In the genomic region with DNA sequence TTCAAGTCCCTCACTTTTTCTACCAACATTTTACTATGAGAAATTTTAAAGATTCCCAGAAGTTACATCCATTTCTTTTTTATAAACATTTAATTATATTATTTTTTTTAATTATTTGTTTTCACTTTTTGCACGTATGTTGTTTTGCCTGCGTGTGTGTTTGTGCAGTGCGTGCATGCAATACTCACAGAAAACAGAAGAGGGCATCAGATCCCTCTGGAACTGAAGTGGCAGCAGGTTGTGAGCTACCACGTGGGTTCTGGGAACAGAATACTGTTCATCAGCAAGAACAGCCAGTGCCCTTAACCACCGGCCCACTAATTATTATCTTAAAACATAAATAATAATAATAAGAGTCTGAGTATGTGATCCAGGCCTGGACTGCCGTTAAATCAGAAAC, we compare ENCODE assay signal across 24 mouse cellular contexts. TPM values are rescaled to one million over a fixed set of nuclear protein-coding genes. Genes with fewer than 3 reads are reported as not detected.
A peak's percentile ranks its signal among the peaks of the same experiment; 100 is the strongest.
DNase-seq lines count a peak whose midpoint lies in the region; ATAC-seq and TF ChIP-seq lines count a peak whose summit lies in the region.
"Had no signal": no experiment of that assay in that cellular context is flagged by ENCODE, and none has a peak within 500 bp of the region (broad histone marks: within the 10 kb centered on the region; RNA-seq: fewer than 3 reads in every experiment).

No protein-coding gene starts in this region.

- H3K9me3 ChIP-seq in kidney, postnatal 0 days (replicated peaks; ENCODE audit: low read length): no peaks in the 10 kb centered on the region
- peaks cover 3% of the 10 kb centered on the region for H3K9me3 ChIP-seq in CH12.LX (replicated peaks; ENCODE audit: low read length)
- H3K9me3 ChIP-seq: forebrain, embryonic 10.5 days; kidney, embryonic 15.5 days; limb, embryonic 15.5 days; midbrain, embryonic 15.5 days; neural tube, embryonic 15.5 days had no signal

- CTCF ChIA-PET in Patski (lab: Charles Lee): no interaction called here

- TF ChIP-seq CTCF in kidney, postnatal 0 days (IDR thresholded peaks at IDR 0.05; ENCODE audit: low read depth): peak; percentile 8; the same call in 1 of the 2 replicates
- peak in 1 of 2 experiments; percentile 41; a peak in 2 of 4 replicates for TF ChIP-seq CTCF in CH12.LX (conservative IDR thresholded peaks at IDR 0.05 in 1 of 2, IDR thresholded peaks at IDR 0.05 in 1 of 2; ENCODE audit: low read depth in 2 of 2, low read length in 2 of 2)
- TF ChIP-seq CTCF in Patski (IDR thresholded peaks at IDR 0.05): peak; percentile 48

- POLR2A ChIA-PET in Patski (lab: Charles Lee): interaction anchor here (0.6 to 1.3 kb wide), 2 partner anchors 13 to 99 kb away, joined by 3 to 6 read pairs; no protein-coding TSS in a partner anchor

- no peak for DNase-seq in kidney, postnatal 0 days (ENCODE audit: low spot score)
- DNase-seq in kidney, adult 11 months: no peak
- DNase-seq in 416B (ENCODE audit: low read depth) (peak; percentile 7), CH12.LX (ENCODE audit: extremely low read depth) (no peak), Patski (ENCODE audit: low read depth, low spot score) (no peak)
- DNase-seq in cerebellum, postnatal 4 days (ENCODE audit: low spot score in 2 of 2): no peak
- no peak for DNase-seq in right cerebral cortex, postnatal 14 days
- no peak for DNase-seq in gastrocnemius, postnatal 36 days
- DNase-seq: adrenal gland, postnatal 14 days; cerebellum, adult 11-12 months; cerebellum, postnatal 25 days; gastrocnemius, postnatal 10 days; layer of hippocampus, postnatal 36 days; lung, postnatal 14 days; thymus, postnatal 14 days had no signal

- H3K9ac ChIP-seq in kidney, postnatal 0 days (ENCODE audit: low read depth, low read length): no peak overlapping the region
- no peak overlapping the region for H3K9ac ChIP-seq in CH12.LX (ENCODE audit: insufficient read depth, low read depth)
- H3K9ac ChIP-seq: kidney, embryonic 15.5 days; limb, embryonic 15.5 days; midbrain, embryonic 15.5 days; neural tube, embryonic 15.5 days had no signal

- TF ChIP-seq POLR2A in CH12.LX (IDR thresholded peaks at IDR 0.05; ENCODE audit: low read depth, low read length): no peak

- 90% methylated on average over 6 of the region's 6 CpGs for WGBS in kidney, postnatal 0 days

- no peak for TF ChIP-seq EP300 in CH12.LX (IDR thresholded peaks at IDR 0.05; ENCODE audit: low read length)

- H3K27ac ChIP-seq in kidney, postnatal 0 days: no peak overlapping the region
- H3K27ac ChIP-seq in CH12.LX (ENCODE audit: insufficient read depth, low read depth): no peak overlapping the region
- H3K27ac ChIP-seq: forebrain, embryonic 10.5 days; kidney, embryonic 15.5 days; limb, embryonic 15.5 days; midbrain, embryonic 15.5 days; neural tube, embryonic 15.5 days had no signal

- dilution Hi-C loops in CH12.LX (cut with MboI; ENCODE audit: extremely low pct_ligation_motif_present, extremely low pct_unique_long_range_greater_than_20kb, low sequenced_read_pairs): no loop called here

- no peaks in the 10 kb centered on the region for H3K36me3 ChIP-seq in kidney, postnatal 0 days (ENCODE audit: insufficient read depth, low read length)
- H3K36me3 ChIP-seq in CH12.LX (replicated peaks in 1 of 2; ENCODE audit: control insufficient read depth in 1 of 2, insufficient read depth in 1 of 2, low read length in 1 of 2): no peaks in the 10 kb centered on the region
- H3K36me3 ChIP-seq: forebrain, embryonic 10.5 days; kidney, embryonic 15.5 days; limb, embryonic 15.5 days; midbrain, embryonic 15.5 days; neural tube, embryonic 15.5 days had no signal

- H3K4me3 ChIP-seq in kidney, postnatal 0 days (replicated peaks; ENCODE audit: low read depth, low read length): no peak overlapping the region
- no peak overlapping the region for H3K4me3 ChIP-seq in CH12.LX (replicated peaks in 1 of 3; ENCODE audit: low read depth in 2 of 3, low read length in 2 of 3, poor library complexity in 1 of 3)
- H3K4me3 ChIP-seq: forebrain, embryonic 10.5 days; kidney, embryonic 15.5 days; limb, embryonic 15.5 days; megakaryocyte, embryonic 14.5 days; midbrain, embryonic 15.5 days; neural tube, embryonic 15.5 days had no signal

- H3K4me2 ChIP-seq in kidney, postnatal 0 days (ENCODE audit: low read length): no peak overlapping the region
- no peak overlapping the region for H3K4me2 ChIP-seq in CH12.LX (ENCODE audit: insufficient read depth, low read depth, poor library complexity, severe bottlenecking)
- H3K4me2 ChIP-seq: kidney, embryonic 15.5 days; limb, embryonic 15.5 days; midbrain, embryonic 15.5 days; neural tube, embryonic 15.5 days had no signal

- no peak for ATAC-seq in kidney, postnatal 0 days (replicated peaks; ENCODE audit: low FRiP score, low read depth)
- ATAC-seq in Patski: no peak
- ATAC-seq: midbrain, embryonic 15.5 days had no signal

- no peaks in the 10 kb centered on the region for H3K27me3 ChIP-seq in kidney, postnatal 0 days (ENCODE audit: insufficient read depth, low read length)
- H3K27me3 ChIP-seq in CH12.LX (replicated peaks) (no peaks in the 10 kb centered on the region), Patski (no peaks in the 10 kb centered on the region)
- H3K27me3 ChIP-seq: midbrain, embryonic 15.5 days; neural tube, embryonic 15.5 days had no signal

- TF ChIP-seq RAD21 in CH12.LX (IDR thresholded peaks at IDR 0.05; ENCODE audit: low read depth, low read length): peak; percentile 30

- 0 out of 2 replicates have a peak, but pooled peaks cover 5% of the 10 kb centered on the region for H3K4me1 ChIP-seq in kidney, postnatal 0 days (replicated peaks; ENCODE audit: insufficient read depth, low read length)
- peaks cover 0 to 9% of the 10 kb centered on the region in 2 experiments; a peak in 2 of 4 replicates for H3K4me1 ChIP-seq in CH12.LX (ENCODE audit: control insufficient read depth in 1 of 2, insufficient read depth in 2 of 2)

- intact Hi-C loops in gastrocnemius, postnatal 36 days (cut with DNase I): no loop called here

- in situ Hi-C loops in CH12.LX (cut with MboI; ENCODE audit: low pct_ligation_motif_present, low pct_unique_long_range_greater_than_20kb, low sequenced_read_pairs) (no loop called here), Patski (cut with MboI; ENCODE audit: low pct_unique_long_range_greater_than_20kb) (no loop called here)

- no peaks in the 10 kb centered on the region for H3K79me2 ChIP-seq in CH12.LX (replicated peaks; ENCODE audit: control insufficient read depth, extremely low read depth, insufficient read depth, poor library complexity, severe bottlenecking)

TF ChIP-seq in CH12.LX, 34 proteins besides CTCF, POLR2A, EP300 and RAD21:
- TF ChIP-seq CHD1 (IDR thresholded peaks at IDR 0.05; ENCODE audit: low read depth, low read length): no peak
- TF ChIP-seq RCOR1 (conservative IDR thresholded peaks at IDR 0.05; ENCODE audit: low read depth, low read length): no peak
- TF ChIP-seq BHLHE40 (IDR thresholded peaks at IDR 0.05; ENCODE audit: low read depth, low read length): no peak
- TF ChIP-seq ELF1 (IDR thresholded peaks at IDR 0.05; ENCODE audit: low read depth, low read length): no peak
- no peak for TF ChIP-seq ZMIZ1 (IDR thresholded peaks at IDR 0.05; ENCODE audit: low read depth, low read length)
- TF ChIP-seq SIN3A (IDR thresholded peaks at IDR 0.05; ENCODE audit: low read length): no peak
- no peak for TF ChIP-seq USF2 (conservative IDR thresholded peaks at IDR 0.05; ENCODE audit: low read depth, low read length)
- TF ChIP-seq TBP (conservative IDR thresholded peaks at IDR 0.05; ENCODE audit: low read depth, low read length): no peak
- no peak for TF ChIP-seq ZKSCAN1 (IDR thresholded peaks at IDR 0.05; ENCODE audit: borderline replicate concordance, low read depth, low read length)
- TF ChIP-seq ZC3H11A (IDR thresholded peaks at IDR 0.05; ENCODE audit: low read depth, low read length): no peak
- TF ChIP-seq SMC3 (IDR thresholded peaks at IDR 0.05; ENCODE audit: low read depth, low read length): no peak
- no peak for TF ChIP-seq UBTF (IDR thresholded peaks at IDR 0.05; ENCODE audit: low read depth, low read length)
- TF ChIP-seq HCFC1 (IDR thresholded peaks at IDR 0.05; ENCODE audit: low read depth, low read length): no peak
- TF ChIP-seq ZNF384 (IDR thresholded peaks at IDR 0.05; ENCODE audit: low read depth, low read length): no peak
TF ChIP-seq in CH12.LX: peak in this region for 0.

RNA-seq across cellular contexts. Expression of gene Gpr156, which starts 2.7 kb away (rescaled TPM):
- 0.55 and 0.59 TPM in 2 replicates for polyA plus RNA-seq in kidney, postnatal 0 days (2015; fragmentation: Nextera tagmentation; extraction: Ambion mirVana)
- 0.04 and 0.08 TPM in 2 replicates for total RNA-seq in CH12.LX (2012; rRNA removed)
- total RNA-seq in CH12.LX (2014; rRNA removed): 0.11 TPM in 1 of 2 replicates, not detected in the other
- 0.05 and 0.09 TPM in 2 replicates for polyA plus RNA-seq in CH12.LX (2012; ENCODE audit: insufficient read length, low read depth)
- 0.04 TPM for polyA plus RNA-seq in Patski (2021)
- under 1 TPM in 1 of 2 experiments, not detected in 1; 0.10 TPM for total RNA-seq in gastrocnemius, postnatal 36 days (2021)
- total RNA-seq: hematopoietic stem cell, adult 5-6 weeks had no signal
- polyA plus RNA-seq: liver, embryonic 16.5 days had no signal

RNA-seq across cellular contexts. Expression of gene Lrrc58, which starts 50.8 kb away (rescaled TPM):
- 54.1 and 58.8 TPM in 2 replicates for polyA plus RNA-seq in kidney, postnatal 0 days (2015; fragmentation: Nextera tagmentation; extraction: Ambion mirVana)
- total RNA-seq in CH12.LX (2012; rRNA removed): 28.4 and 31.3 TPM in 2 replicates
- total RNA-seq in CH12.LX (2014; rRNA removed): 29.0 and 30.8 TPM in 2 replicates
- 15.9 and 17.4 TPM in 2 replicates for polyA plus RNA-seq in CH12.LX (2012; ENCODE audit: insufficient read length, low read depth)
- polyA plus RNA-seq in Patski (2021): 20.0 TPM
- total RNA-seq in gastrocnemius, postnatal 36 days (2021): 10 to 100 TPM; 42.5 to 46.2 TPM

RNA-seq across cellular contexts. Expression of gene Gm36028, which starts 58.1 kb away (rescaled TPM):
- polyA plus RNA-seq in kidney, postnatal 0 days (2015; fragmentation: Nextera tagmentation; extraction: Ambion mirVana): 1.9 and 2.8 TPM in 2 replicates
- total RNA-seq in CH12.LX (2012; rRNA removed) (0.17 TPM in 1 of 2 replicates, not detected in the other), CH12.LX (2014; rRNA removed) (0.51 TPM in 1 of 2 replicates, not detected in the other)
- polyA plus RNA-seq in CH12.LX (2012; ENCODE audit: insufficient read length, low read depth) (0.22 TPM in 1 of 2 replicates, not detected in the other), Patski (2021) (0.05 TPM)
- not detected for total RNA-seq in gastrocnemius, postnatal 36 days (2021)
- total RNA-seq: hematopoietic stem cell, adult 5-6 weeks; left cerebral cortex, postnatal 25 days had no signal
- polyA plus RNA-seq: limb, embryonic 15.5 days; midbrain, embryonic 15.5 days; neural tube, embryonic 15.5 days had no signal
